Mouse (Mus musculus): ENCODE measurements around the gene Clk3.

Clk3 gene

GRCm38 (mm10) chr9:57765364-57766351, at the start of gene Clk3:
Clk3 (minus strand) TSS chr9:57765860.
- in situ Hi-C loops (cut with MboI, MseI): no loop called here

- in situ Hi-C loops (cut with MboI, MseI): no loop called here
Observed at GRCm38 (mm10) chr9:57814866-57815265, 49.2 kb upstream of the Clk3 start.

GRCm38 (mm10) chr9:57814014-57814413, 48.4 kb upstream of the Clk3 start:
- in situ Hi-C loops (cut with MboI, MseI): no loop called here

- in situ Hi-C loops (cut with MboI, MseI): no loop called here
Observed at GRCm38 (mm10) chr9:57811793-57812733, 46.4 kb upstream of the Clk3 start.

- in situ Hi-C loops (cut with MboI, MseI): no loop called here
Observed at GRCm38 (mm10) chr9:57810691-57811090, 45.0 kb upstream of the Clk3 start.

- in situ Hi-C loops (cut with MboI, MseI): loop anchor here (5.0 kb wide), 1 partner anchor 38 kb away; no protein-coding TSS in a partner anchor
Observed at GRCm38 (mm10) chr9:57808771-57809310, 43.2 kb upstream of the Clk3 start.

- in situ Hi-C loops (cut with MboI, MseI): loop anchor here (5.0 kb wide), 1 partner anchor 40 kb away; no protein-coding TSS in a partner anchor
Observed at GRCm38 (mm10) chr9:57807174-57807651, 41.6 kb upstream of the Clk3 start.

- in situ Hi-C loops (cut with MboI, MseI): loop anchor here (5.0 kb wide), 1 partner anchor 41 kb away; no protein-coding TSS in a partner anchor
Observed at GRCm38 (mm10) chr9:57806066-57806481, 40.4 kb upstream of the Clk3 start.

GRCm38 (mm10) chr9:57805087-57805737, 39.6 kb upstream of the Clk3 start:
- in situ Hi-C loops (cut with MboI, MseI): loop anchor here (5.0 kb wide), 1 partner anchor 42 kb away; no protein-coding TSS in a partner anchor

- in situ Hi-C loops (cut with MboI, MseI): no loop called here
Observed at GRCm38 (mm10) chr9:57803839-57804238, 38.2 kb upstream of the Clk3 start.

- in situ Hi-C loops (cut with MboI, MseI): no loop called here
Observed at GRCm38 (mm10) chr9:57803047-57803446, 37.4 kb upstream of the Clk3 start.

GRCm38 (mm10) chr9:57800325-57800975, 34.8 kb upstream of the Clk3 start:
- in situ Hi-C loops (cut with MboI, MseI): no loop called here

GRCm38 (mm10) chr9:57798725-57799253, 33.1 kb upstream of the Clk3 start:
- in situ Hi-C loops (cut with MboI, MseI): no loop called here

GRCm38 (mm10) chr9:57797456-57797855, 31.8 kb upstream of the Clk3 start:
- in situ Hi-C loops (cut with MboI, MseI): no loop called here

GRCm38 (mm10) chr9:57789733-57790132, 24.1 kb upstream of the Clk3 start:
- in situ Hi-C loops (cut with MboI, MseI): no loop called here

GRCm38 (mm10) chr9:57782656-57783055, 17.0 kb upstream of the Clk3 start:
- in situ Hi-C loops (cut with MboI, MseI): no loop called here

- in situ Hi-C loops (cut with MboI, MseI): no loop called here
Observed at GRCm38 (mm10) chr9:57775736-57776135, 10.1 kb upstream of the Clk3 start.

GRCm38 (mm10) chr9:57775026-57775425, 9.4 kb upstream of the Clk3 start:
- in situ Hi-C loops (cut with MboI, MseI): no loop called here

- in situ Hi-C loops (cut with MboI, MseI): no loop called here
Observed at GRCm38 (mm10) chr9:57774168-57774567, 8.5 kb upstream of the Clk3 start.

GRCm38 (mm10) chr9:57773754-57774153, 8.1 kb upstream of the Clk3 start:
- in situ Hi-C loops (cut with MboI, MseI): no loop called here
